Mouse (Mus musculus) liver, embryonic 13.5 days (tissue): ENCODE measurements at regions not wholly inside any gene's neighbourhood (a gene's known extent, or its start where the extent isn't known, plus 50 kb on each side); places are given as distances from the start of the nearest gene placed in this dataset.

Source experiments
- ATAC-seq: fragments of 200-750 bp; cut with Nextera tagmentation; 2 replicates; pipeline ENCODE4 v1.8.0; 2017; ENCODE audit warnings: low read depth, mild to moderate bottlenecking, moderate number of reproducible peaks, moderate library complexity
- DNase-seq: peaks from one replicate; pipeline ENCODE4 v3.0.0; 2022
- H3K27ac ChIP-seq: fragments of 300-500 bp; sonication (generic); 2 replicates; pipeline ENCODE4 v1.5.1; 2015; ENCODE audit warnings: moderate library complexity, mild to moderate bottlenecking, inconsistent platforms
- H3K27me3 ChIP-seq: fragments of 300-500 bp; sonication (generic); 2 replicates; pipeline ENCODE4 v1.6.1; 2015; ENCODE audit warnings: mild to moderate bottlenecking, inconsistent platforms
- H3K36me3 ChIP-seq: fragments of 300-500 bp; sonication (generic); 2 replicates; pipeline ENCODE4 v1.6.1; 2015; ENCODE audit warnings: mild to moderate bottlenecking, inconsistent platforms
- H3K4me1 ChIP-seq: fragments of 300-500 bp; sonication (generic); replicated peaks from 2 replicates; pipeline ENCODE4 v1.6.1; 2015; ENCODE audit warnings: inconsistent platforms
- H3K4me2 ChIP-seq: fragments of 300-500 bp; sonication (generic); 2 replicates; pipeline ENCODE4 v1.6.1; 2015; ENCODE audit warnings: inconsistent platforms, mild to moderate bottlenecking, moderate library complexity
- H3K4me3 ChIP-seq: fragments of 300-500 bp; sonication (generic); replicated peaks from 2 replicates; pipeline ENCODE4 v1.5.1; 2015; ENCODE audit warnings: mild to moderate bottlenecking, inconsistent platforms
- H3K9ac ChIP-seq: fragments of 300-500 bp; sonication (generic); 2 replicates; pipeline ENCODE4 v1.6.1; 2015; ENCODE audit warnings: mild to moderate bottlenecking, inconsistent platforms
- H3K9me3 ChIP-seq: fragments of 300-500 bp; sonication (generic); replicated peaks from 2 replicates; pipeline ENCODE4 v1.6.1; 2016; ENCODE audit warnings: inconsistent platforms
- WGBS: fragments of 180-500 bp; shearing (Covaris S2); methylation state at CpG from one replicate; pipeline ENCODE4 v1.1.7; 2015; ENCODE audit not compliant: insufficient replicate concordance; 5-methylcytosine and 5-hydroxymethylcytosine counted together

GRCm38 (mm10) chr5:106392213-106392612 is 65.8 kb downstream of the Barhl2 start:
- DNase-seq (no peak), ATAC-seq (no peak)
- Histone ChIP-seq H3K4me1 (no peaks in the 10 kb centered on the region), H3K9me3 (no peaks in the 10 kb centered on the region), H3K9ac (no peak overlapping the region), H3K27me3 (no peaks in the 10 kb centered on the region), H3K4me2 (no peak overlapping the region), H3K36me3 (no peaks in the 10 kb centered on the region), H3K4me3 (no peak overlapping the region), H3K27ac (no peak overlapping the region)
- 70% methylated on average over 11 of the region's 11 CpGs for whole genome bisulfite sequencing

DNA sequence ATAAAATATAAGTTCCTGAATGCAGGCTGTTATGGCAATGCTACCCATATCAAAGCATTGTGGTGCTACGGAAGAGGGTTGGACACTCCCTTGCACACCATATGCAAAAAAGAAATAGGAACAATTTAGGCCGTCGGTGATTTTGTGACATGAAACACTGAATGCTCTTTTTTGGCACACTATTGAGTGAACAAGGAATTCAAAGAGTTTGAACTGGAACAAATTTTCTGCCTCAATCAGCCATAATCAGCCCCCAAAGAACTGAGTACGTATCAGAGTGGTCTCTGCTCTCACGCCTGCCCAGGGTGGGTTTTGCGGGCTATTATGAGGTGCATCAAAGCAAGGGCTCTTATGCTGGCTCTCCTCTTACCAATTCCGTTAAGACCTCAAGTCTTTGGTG is 71.3 kb downstream of the Barhl2 start:
- Histone ChIP-seq H3K9me3 (no peaks in the 10 kb centered on the region), H3K27ac (no peak overlapping the region), H3K4me2 (no peak overlapping the region), H3K27me3 (no peaks in the 10 kb centered on the region), H3K9ac (no peak overlapping the region), H3K4me1 (no peaks in the 10 kb centered on the region), H3K4me3 (no peak overlapping the region), H3K36me3 (no peaks in the 10 kb centered on the region)
- 70% methylated on average over 7 of the region's 7 CpGs for WGBS
- ATAC-seq (no peak), DNase-seq (no peak)

- no peak for ATAC-seq
- WGBS: 64% methylated on average over 8 of the region's 8 CpGs
Measured at GRCm38 (mm10) chr5:106385838-106386237, 72.1 kb downstream of the Barhl2 start.

DNA sequence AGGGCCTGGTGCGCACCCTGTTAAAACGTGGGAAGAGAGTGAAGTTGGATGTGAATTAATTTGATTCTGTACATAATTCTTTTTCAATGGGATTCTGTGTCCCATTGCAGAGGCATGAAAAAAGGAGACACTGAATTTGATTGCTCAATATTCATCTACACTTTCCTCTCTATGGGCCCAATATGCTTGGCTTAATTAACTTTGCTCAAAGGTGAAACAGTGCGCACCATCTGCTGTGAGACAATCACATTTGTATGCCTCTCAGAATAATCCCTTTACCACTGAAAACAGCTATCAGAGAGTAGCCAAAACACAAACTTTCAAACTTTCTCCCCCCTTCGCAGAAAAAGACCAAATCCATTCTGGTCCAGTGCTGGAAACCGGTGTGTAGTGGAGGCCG is 72.7 kb downstream of the Barhl2 start:
- ATAC-seq (no peak), DNase-seq (no peak)
- Histone ChIP-seq H3K4me3 (no peak overlapping the region), H3K27me3 (no peaks in the 10 kb centered on the region), H3K4me2 (no peak overlapping the region), H3K9me3 (no peaks in the 10 kb centered on the region), H3K4me1 (no peaks in the 10 kb centered on the region), H3K27ac (no peak overlapping the region), H3K36me3 (no peaks in the 10 kb centered on the region), H3K9ac (no peak overlapping the region)
- WGBS: 67% methylated on average over 6 of the region's 6 CpGs

More at GRCm38 (mm10) chr5:106385838-106386237, 72.1 kb downstream of the Barhl2 start:
- no peaks in the 10 kb centered on the region for H3K27me3 ChIP-seq
- DNase-seq: no peak
- no peaks in the 10 kb centered on the region for H3K4me1 ChIP-seq
- H3K27ac ChIP-seq: no peak overlapping the region
- no peaks in the 10 kb centered on the region for H3K36me3 ChIP-seq
- H3K4me2 ChIP-seq: no peak overlapping the region
- H3K9ac ChIP-seq: no peak overlapping the region
- no peak overlapping the region for H3K4me3 ChIP-seq
- H3K9me3 ChIP-seq: no peaks in the 10 kb centered on the region

- H3K36me3 ChIP-seq: no peaks in the 10 kb centered on the region
- no peak overlapping the region for H3K9ac ChIP-seq
- no peak overlapping the region for H3K4me2 ChIP-seq
- H3K27me3 ChIP-seq: no peaks in the 10 kb centered on the region
- H3K27ac ChIP-seq: no peak overlapping the region
- no peaks in the 10 kb centered on the region for H3K4me1 ChIP-seq
- no peak overlapping the region for H3K4me3 ChIP-seq
- no peak for ATAC-seq
- no peak for DNase-seq
- WGBS: 57% methylated on average over 6 of the region's 6 CpGs
- H3K9me3 ChIP-seq: no peaks in the 10 kb centered on the region
Measured at GRCm38 (mm10) chr5:106384138-106384770, 73.7 kb downstream of the Barhl2 start.

GRCm38 (mm10) chr5:106381919-106382318 is 76.0 kb downstream of the Barhl2 start:
- DNase-seq: no peak
- ATAC-seq: no peak
- 73% methylated on average over 3 of the region's 3 CpGs for WGBS

GRCm38 (mm10) chr5:106380631-106381285 is 77.2 kb downstream of the Barhl2 start:
- ATAC-seq (no peak), DNase-seq (no peak)
- 15% methylated on average over 9 of the region's 9 CpGs for WGBS
- H3K9me3 ChIP-seq: 0 out of 2 replicates have a peak, but pooled peaks cover 2% of the 10 kb centered on the region
- no peak overlapping the region for H3K4me3 ChIP-seq
- H3K27ac ChIP-seq: no peak overlapping the region
- H3K4me2 ChIP-seq: no peak overlapping the region
- H3K9ac ChIP-seq: no peak overlapping the region
- no peaks in the 10 kb centered on the region for H3K27me3 ChIP-seq
- no peaks in the 10 kb centered on the region for H3K36me3 ChIP-seq
- H3K4me1 ChIP-seq: no peaks in the 10 kb centered on the region

More at GRCm38 (mm10) chr5:106381919-106382318, 76.0 kb downstream of the Barhl2 start:
- Histone ChIP-seq H3K9ac (no peak overlapping the region), H3K36me3 (no peaks in the 10 kb centered on the region), H3K4me1 (no peaks in the 10 kb centered on the region), H3K27ac (no peak overlapping the region), H3K9me3 (0 out of 2 replicates have a peak, but pooled peaks cover 2% of the 10 kb centered on the region), H3K4me3 (no peak overlapping the region), H3K27me3 (no peaks in the 10 kb centered on the region), H3K4me2 (no peak overlapping the region)

DNA sequence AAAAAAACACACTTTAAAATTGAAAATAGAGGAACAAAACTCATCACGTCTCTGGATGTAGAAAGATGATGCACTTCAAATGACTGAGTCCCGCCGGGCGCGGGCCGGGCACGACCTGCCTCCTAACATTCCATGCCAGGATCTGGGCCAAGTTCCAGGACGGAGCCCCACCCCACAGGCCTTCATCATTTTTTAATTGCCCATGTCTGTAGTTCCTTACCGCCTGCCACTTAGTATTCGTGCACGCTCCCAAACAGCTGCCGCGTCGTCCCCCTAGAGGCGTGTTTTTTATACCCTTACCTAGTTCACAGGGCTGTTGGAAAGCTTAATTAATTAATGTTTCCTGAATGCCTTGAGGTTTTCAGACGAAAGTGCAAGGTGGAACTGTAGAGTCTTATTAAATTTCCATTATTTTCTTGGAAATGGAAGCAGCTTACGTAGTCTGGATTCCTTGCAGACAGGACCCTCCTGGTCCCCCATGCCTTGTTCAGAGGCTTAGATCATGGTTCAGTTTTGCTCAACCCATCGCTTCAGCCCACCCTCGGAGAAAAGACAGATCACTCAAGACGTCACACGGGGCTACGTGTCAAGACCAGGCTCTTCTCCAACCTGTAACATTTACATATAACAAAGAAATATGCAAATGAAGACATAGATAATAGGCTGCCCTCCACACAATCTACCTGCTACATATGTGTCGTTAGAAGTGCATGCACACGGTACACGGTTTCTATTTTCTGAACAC is 81.0 kb downstream of the Barhl2 start:
- H3K4me1 ChIP-seq: no peaks in the 10 kb centered on the region
- ATAC-seq: no peak
- no peak overlapping the region for H3K4me3 ChIP-seq
- 0 out of 2 replicates have a peak, but pooled peaks cover 2% of the 10 kb centered on the region for H3K9me3 ChIP-seq
- no peak overlapping the region for H3K4me2 ChIP-seq
- no peaks in the 10 kb centered on the region for H3K36me3 ChIP-seq
- WGBS: 81% methylated on average over 25 of the region's 25 CpGs
- no peak for DNase-seq
- no peak overlapping the region for H3K9ac ChIP-seq
- H3K27me3 ChIP-seq: no peaks in the 10 kb centered on the region
- no peak overlapping the region for H3K27ac ChIP-seq

DNA sequence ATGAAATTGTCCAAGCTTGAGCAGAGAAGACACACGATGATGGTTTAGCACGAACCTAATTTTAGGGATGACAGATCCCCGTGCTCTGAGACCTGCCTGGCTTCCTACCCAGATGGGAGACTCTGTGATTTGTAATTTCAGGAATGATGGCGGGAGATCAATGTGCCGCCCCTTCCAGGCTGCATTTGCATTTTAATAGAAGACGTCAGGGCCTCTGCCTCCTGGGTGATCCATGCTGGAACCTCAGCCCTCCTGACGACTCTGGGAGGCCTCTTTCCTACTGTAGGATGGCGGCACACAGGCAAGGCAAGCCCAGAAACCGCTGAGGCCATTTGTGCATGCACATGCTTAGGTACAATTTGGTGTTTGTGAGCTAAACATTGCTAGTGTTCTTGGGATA is 90.1 kb downstream of the Barhl2 start:
- no peak overlapping the region for H3K27ac ChIP-seq
- no peaks in the 10 kb centered on the region for H3K27me3 ChIP-seq
- WGBS: 31% methylated on average over 9 of the region's 9 CpGs
- ATAC-seq (no peak), DNase-seq (no peak)
- no peaks in the 10 kb centered on the region for H3K36me3 ChIP-seq
- no peaks in the 10 kb centered on the region for H3K4me1 ChIP-seq
- no peak overlapping the region for H3K4me2 ChIP-seq
- no peak overlapping the region for H3K9ac ChIP-seq
- no peaks in the 10 kb centered on the region for H3K9me3 ChIP-seq
- no peak overlapping the region for H3K4me3 ChIP-seq

DNA sequence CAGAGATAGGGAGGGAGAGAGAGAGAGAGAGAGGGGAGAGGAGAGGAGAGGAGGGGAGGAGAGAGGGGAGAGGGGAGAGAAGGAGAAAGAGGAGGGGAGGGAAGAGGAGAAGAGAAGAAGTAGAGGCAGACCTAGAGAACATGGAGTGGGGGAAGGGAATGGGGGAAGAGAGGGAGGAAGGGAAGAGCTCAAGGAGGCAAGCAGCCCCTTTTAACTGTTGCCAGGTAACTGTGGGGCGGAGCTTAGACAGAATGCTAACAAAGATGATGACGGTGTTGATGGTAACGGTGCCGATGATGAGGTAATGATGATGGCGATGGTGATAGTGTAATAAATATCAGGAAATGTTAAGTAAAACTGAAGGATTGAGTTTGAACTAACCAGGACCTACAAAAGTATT is 90.7 kb downstream of the Barhl2 start:
- 44% methylated on average over 5 of the region's 5 CpGs for WGBS
- Histone ChIP-seq H3K36me3 (no peaks in the 10 kb centered on the region), H3K9ac (no peak overlapping the region), H3K27me3 (no peaks in the 10 kb centered on the region), H3K4me2 (no peak overlapping the region), H3K27ac (no peak overlapping the region), H3K4me1 (no peaks in the 10 kb centered on the region), H3K9me3 (no peaks in the 10 kb centered on the region), H3K4me3 (no peak overlapping the region)
- ATAC-seq (no peak), DNase-seq (no peak)

GRCm38 (mm10) chr5:106366006-106366405 is 92.0 kb downstream of the Barhl2 start:
- no peak overlapping the region for H3K4me2 ChIP-seq
- H3K4me1 ChIP-seq: no peaks in the 10 kb centered on the region
- H3K9ac ChIP-seq: no peak overlapping the region
- no peak overlapping the region for H3K4me3 ChIP-seq
- no peak overlapping the region for H3K27ac ChIP-seq
- H3K27me3 ChIP-seq: no peaks in the 10 kb centered on the region
- 75% methylated on average over 7 of the region's 7 CpGs for WGBS
- H3K36me3 ChIP-seq: no peaks in the 10 kb centered on the region
- ATAC-seq (no peak), DNase-seq (no peak)
- H3K9me3 ChIP-seq: no peaks in the 10 kb centered on the region
